Mouse (Mus musculus): ENCODE measurements around the gene Larp1.

Gene Larp1

DNA sequence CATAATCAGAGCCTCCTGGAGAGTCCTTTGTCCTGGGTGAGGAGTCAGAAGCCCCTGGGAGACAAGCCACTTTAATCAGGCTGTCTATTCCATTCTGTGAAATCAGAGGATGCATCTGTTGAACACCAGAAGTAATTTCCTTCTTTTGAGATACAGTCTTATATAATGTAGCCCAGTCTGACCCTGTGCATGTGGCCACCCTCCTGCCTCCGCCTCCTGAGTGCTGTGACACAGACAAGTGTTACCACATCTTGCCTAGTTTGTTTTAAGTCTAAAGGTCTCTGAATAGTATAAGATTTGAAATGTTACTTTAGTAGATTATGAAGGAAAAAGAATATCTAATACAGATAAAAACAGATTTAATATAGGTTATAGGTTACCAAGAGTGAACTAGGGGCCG, 91.1 kb downstream of the Larp1 start:
- DNase-seq (ENCODE audit: low read depth) = no peak

DNA sequence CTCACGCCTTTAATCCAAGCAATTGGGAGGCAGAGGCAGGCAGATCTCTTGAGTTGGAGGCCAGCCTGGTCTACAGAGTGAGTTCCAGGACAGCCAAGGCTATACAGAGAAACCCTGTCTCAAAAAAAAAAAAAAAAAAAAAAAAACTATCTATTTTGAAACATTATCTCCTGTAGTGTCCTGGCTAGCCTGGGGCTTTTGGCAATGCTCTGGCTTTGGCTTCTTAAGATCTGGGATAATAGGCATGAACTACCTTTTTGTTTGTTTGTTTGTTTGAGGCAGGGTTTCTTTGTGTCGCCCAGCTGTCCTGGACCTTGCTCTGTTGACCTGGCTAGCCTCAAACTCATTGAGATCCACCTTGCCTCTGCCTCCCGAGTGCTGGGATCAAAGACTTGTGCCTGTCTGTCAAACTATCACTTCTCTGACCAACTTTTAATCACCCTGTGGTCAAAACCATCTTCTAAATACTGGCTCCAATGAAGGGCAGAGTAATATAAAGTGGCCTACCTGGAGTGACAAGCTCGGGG, 92.4 kb downstream of the Larp1 start:
- no peak for DNase-seq (ENCODE audit: low read depth)

DNA sequence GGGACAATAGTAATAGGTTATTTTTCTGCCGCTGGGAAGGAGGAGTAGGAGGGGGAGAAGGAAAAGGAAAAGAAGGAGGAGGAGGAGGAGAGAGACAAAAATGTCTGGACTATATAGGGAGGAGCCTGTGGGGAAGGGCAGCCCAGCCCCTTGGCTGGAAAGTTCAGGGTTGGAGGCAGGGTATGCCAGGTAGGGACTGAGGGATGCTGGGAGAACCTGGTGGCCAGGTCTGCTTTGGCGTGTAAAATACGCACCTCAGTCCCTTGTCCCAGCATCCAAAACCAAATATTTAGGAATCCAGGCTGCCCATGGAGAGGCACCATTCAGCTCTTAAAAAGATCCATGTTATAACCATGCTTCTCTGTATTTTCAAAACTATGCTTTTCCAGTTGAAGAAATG, 93.3 kb downstream of the Larp1 start:
- DNase-seq (ENCODE audit: low read depth) = no peak

DNA sequence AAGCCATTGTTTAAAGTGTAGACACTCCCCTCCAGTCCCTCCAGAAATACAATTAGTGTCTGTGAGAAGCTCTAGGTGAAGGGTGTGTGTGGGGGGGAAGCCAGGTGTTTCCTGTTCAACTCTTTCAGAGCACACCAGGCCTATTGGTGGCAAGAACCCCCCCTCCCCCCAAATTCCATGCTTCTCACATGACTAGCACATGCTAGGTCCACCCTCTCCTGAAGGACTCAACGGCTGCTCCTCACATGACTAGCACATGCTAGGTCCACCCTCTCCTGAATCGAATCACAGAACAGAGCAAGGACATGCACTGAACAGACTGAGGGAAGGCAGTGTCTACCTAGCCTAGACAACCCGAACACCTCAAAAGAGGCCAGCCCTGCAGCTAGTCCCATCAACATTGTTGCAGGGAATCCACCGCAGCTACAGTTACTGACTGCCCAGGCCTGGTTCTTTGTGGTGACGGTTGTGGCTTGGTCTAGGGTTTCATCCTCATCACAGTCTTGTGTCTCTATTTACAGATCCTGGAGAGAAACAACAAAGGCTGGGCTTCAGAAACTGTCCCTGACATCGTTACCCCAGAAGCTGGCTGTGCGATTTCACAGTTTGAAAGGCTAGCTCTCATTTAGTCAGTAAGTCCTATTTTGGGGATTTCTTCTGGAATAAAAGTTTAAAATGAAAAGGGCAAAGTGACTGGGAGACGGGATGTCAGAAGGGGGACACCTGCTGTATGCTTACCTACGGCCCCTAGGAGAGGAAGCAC, 93.9 kb downstream of the Larp1 start:
- DNase-seq (ENCODE audit: low read depth) = no peak

DNA sequence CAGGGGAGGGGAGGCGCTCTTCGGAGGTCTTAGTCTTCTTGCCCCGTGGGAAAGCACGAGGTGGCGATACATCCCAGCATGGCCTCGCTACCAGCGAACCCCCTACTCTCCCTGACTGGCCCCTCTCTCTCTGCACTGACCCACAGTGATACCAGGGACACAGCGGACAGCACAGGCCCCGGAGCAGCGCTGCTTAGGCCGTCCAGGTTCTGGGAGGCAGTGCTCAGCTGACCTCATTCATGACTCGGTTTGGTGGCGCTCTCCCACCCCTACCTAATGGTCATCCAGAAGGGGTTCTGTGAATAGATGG, 94.4 kb downstream of the Larp1 start:
- no peak for DNase-seq (ENCODE audit: low read depth)

DNA sequence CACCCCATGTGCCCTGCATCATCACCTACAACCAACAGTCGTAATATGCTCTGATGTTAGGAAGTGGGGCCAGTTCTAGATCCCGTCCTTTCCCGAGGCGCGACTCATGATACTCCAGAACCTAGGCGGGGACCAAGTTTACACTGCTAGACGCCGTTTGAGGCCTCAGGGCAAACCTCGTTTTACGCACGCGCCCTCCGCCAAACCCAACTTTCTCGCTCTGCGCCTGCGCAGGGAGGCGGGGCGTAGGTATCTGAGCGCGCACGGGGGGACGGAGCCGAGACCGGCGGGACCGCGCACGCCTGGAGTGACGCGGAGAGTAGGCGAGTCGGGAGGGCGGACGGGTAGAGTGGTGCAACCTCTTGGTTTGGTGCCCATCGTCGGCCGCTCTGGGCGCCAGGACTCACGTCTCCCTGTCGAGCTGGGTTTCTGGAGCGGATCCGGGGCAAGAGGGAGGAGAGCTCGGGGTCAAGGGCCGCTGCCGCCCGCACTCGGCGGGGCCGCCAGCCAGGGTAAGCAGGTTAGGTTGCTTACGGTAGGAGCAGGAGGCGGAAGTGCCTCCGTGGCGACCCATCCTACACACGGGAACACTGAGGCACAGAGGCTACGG, 94.9 kb downstream of the Larp1 start, which contains the start of gene Cnot8:
Gene Cnot8, plus strand, starts transcription at position 457 of the 610 bp plus-strand sequence.
- peak; percentile 97 for DNase-seq (ENCODE audit: low read depth)

DNA sequence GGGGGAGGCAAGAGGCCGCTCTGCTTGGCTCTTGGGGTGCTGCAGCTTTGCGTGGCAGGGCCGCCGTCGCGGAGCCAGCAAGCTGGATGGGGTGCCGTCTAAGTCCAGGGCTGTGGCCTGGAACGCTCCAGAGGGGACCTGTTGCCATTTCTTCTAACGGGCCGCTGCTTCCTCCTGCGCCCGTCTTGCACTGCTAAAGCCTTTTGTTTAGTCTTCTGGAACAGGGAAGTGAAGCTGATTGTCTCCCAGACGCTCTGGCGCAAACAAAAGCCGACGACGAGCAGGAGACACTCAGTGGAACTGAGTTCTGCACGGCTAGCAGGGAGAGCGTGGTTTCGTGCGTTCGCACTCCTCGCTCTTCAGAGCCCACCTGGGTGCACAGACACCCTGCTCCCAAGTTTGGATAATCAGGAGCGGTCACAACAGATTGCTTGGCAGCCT, 95.5 kb downstream of the Larp1 start:
- DNase-seq (ENCODE audit: low read depth) = no peak

DNA sequence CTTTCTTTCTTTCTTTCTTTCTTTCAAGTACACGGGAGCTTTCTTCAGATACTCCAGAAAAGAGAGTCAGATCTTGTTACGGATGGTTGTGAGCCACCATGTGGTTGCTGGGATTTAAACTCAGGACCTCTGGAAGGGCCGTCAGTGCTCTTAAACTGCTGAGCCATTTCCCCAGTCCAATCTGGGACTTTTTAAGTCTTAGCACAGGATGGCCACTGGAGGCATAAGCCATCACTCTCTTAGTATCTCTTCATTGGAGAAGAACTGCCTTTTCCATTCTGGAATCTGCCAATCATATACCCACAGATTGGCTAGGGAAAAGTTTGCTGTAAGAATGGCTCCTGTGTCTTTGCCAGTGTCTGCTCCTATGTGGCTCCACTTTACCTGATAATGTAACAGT, 98.1 kb downstream of the Larp1 start:
- DNase-seq (ENCODE audit: low read depth) = no peak

DNA sequence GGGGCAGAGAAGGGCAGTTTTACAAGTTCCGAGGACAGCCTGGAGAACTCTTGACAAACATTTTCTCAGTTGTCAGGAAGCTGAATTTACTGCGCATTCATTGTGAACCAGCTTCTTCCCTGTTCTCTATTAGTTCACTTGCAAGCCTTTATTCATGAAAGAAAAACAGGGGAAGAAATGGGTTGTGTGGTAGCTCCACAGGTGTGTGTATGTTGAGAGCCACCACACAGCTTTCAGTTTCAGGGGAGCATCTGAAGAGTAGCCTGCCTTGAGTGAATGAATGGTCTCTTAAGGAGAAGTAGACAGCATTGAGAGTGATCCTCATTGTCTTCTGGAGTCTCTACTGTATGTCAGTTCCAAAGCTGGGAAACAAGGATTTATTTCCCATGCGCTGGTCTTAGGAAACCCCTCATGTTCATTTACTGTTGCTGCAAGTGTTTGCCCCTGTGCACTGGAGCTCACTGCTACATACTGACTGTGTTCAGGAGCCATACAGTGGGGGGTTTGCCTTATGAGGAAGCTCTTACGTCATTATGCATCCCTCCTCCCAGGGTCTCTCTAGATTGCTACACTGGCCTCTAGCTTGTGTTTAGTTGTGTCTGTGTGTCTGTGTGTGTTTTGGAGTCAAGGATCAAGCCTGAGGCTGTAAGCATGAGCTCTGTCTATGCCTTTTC, 98.9 kb downstream of the Larp1 start:
- no peak for DNase-seq (ENCODE audit: low read depth)

Measured in c-Kit-positive CD71-negative TER-119-negative erythroid progenitor cells, embryonic 14.5 days (primary cell).